Mouse (Mus musculus) urinary bladder, adult 18-20 months (tissue): ENCODE measurements around the gene Dst.
A peak's percentile ranks its signal among the peaks of the same experiment; 100 is the strongest.

ENCODE experiments used
- DNase-seq, 2 experiments: peaks; one replicate each; pipeline ENCODE4 v3.0.0; 2022; ENCODE audit warnings: low spot score in 2 of 2, mixed read lengths in 2 of 2

Gene Dst

GRCm38 (mm10) chr1:33931791-33932190, 23.8 kb downstream of the Dst start:
- DNase-seq = no peak

- DNase-seq = no peak
Observed at GRCm38 (mm10) chr1:33932196-33932595, 24.2 kb downstream of the Dst start.

- no peak for DNase-seq
Observed at GRCm38 (mm10) chr1:33932845-33933499, 24.9 kb downstream of the Dst start.

GRCm38 (mm10) chr1:33935946-33936345, 27.9 kb downstream of the Dst start:
- DNase-seq = no peak

- DNase-seq = no peak
Observed at GRCm38 (mm10) chr1:33939828-33940227, 31.8 kb downstream of the Dst start.

GRCm38 (mm10) chr1:33940364-33940928, 32.4 kb downstream of the Dst start:
- DNase-seq = no peak

GRCm38 (mm10) chr1:33942638-33943037, 34.6 kb downstream of the Dst start:
- DNase-seq = no peak

- no peak for DNase-seq
Observed at GRCm38 (mm10) chr1:33943943-33944342, 35.9 kb downstream of the Dst start.

- DNase-seq = peak; percentile 19 to 42
Observed at GRCm38 (mm10) chr1:33944977-33945750, 37.1 kb downstream of the Dst start.

- no peak for DNase-seq
Observed at GRCm38 (mm10) chr1:33945756-33946155, 37.7 kb downstream of the Dst start.

GRCm38 (mm10) chr1:33946601-33947395, 38.8 kb downstream of the Dst start:
- DNase-seq = no peak

- DNase-seq = no peak
Observed at GRCm38 (mm10) chr1:33947838-33948237, 39.8 kb downstream of the Dst start.

- DNase-seq = no peak
Observed at GRCm38 (mm10) chr1:33948511-33948910, 40.5 kb downstream of the Dst start.

- DNase-seq = no peak
Observed at GRCm38 (mm10) chr1:33955626-33956025, 47.6 kb downstream of the Dst start.

GRCm38 (mm10) chr1:33960439-33960838, 52.4 kb downstream of the Dst start:
- no peak for DNase-seq

GRCm38 (mm10) chr1:33964643-33965042, 56.6 kb downstream of the Dst start:
- DNase-seq = no peak

GRCm38 (mm10) chr1:33965824-33966223, 57.8 kb downstream of the Dst start:
- no peak for DNase-seq

- DNase-seq = no peak
Observed at GRCm38 (mm10) chr1:33966328-33966727, 58.3 kb downstream of the Dst start.

GRCm38 (mm10) chr1:33967206-33967605, 59.2 kb downstream of the Dst start:
- DNase-seq = no peak

GRCm38 (mm10) chr1:33969910-33970309, 61.9 kb downstream of the Dst start:
- no peak for DNase-seq

- DNase-seq = no peak
Observed at GRCm38 (mm10) chr1:33974401-33974800, 66.4 kb downstream of the Dst start.

- no peak for DNase-seq
Observed at GRCm38 (mm10) chr1:33975333-33975732, 67.3 kb downstream of the Dst start.
